Mouse (Mus musculus): Measurements from ENCODE around the gene 4930564D02Rik.
A peak's percentile ranks its signal among the peaks of the same experiment; 100 is the strongest.

Gene 4930564D02Rik

DNA sequence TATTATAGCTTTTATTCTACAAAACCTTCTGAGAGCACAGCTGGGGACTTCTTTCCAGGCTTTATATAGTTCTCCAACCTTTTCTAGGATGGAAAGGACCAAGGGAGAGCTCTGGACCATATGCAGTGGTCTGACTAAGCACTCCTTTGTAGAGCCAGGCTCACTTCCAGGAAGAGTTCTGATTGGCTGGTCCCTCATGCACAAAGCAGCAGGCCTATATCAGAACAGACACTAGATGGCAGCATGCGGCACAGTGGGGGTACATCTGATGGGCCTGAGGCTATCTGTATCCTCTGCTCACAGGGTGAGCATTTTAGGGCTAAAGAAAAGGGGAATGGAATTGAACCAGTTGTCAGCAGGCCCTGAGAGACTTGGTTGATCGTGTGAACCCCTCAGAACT lies 47.6 kb downstream of the 4930564D02Rik start:
- peak; percentile 24 for DNase-seq

- no peak for DNase-seq
These were observed 50.0 kb downstream of the 4930564D02Rik start for GRCm38 (mm10) chr3:105116596-105116995.

- DNase-seq: no peak
These were observed 57.1 kb downstream of the 4930564D02Rik start for GRCm38 (mm10) chr3:105123776-105124175.

- DNase-seq: no peak
These were observed 61.2 kb downstream of the 4930564D02Rik start for GRCm38 (mm10) chr3:105127881-105128280.
